Mouse (Mus musculus): ENCODE measurements at regions not wholly inside any gene's neighbourhood (a gene's known extent, or its start where the extent isn't known, plus 50 kb on each side); places are given as distances from the start of the nearest gene placed in this dataset.
"Not testable (repeated sequence)": the region's sequence is repeated elsewhere in the genome, so short reads cannot be mapped to it uniquely, and the experiment has no call there.

- peak in 1 of 2 experiments; percentile 20 for DNase-seq
Observed at GRCm38 (mm10) chr3:69669541-69669940, 52.2 kb upstream of the Nmd3 start.

- no peak for DNase-seq
Observed at GRCm38 (mm10) chr3:69667820-69668219, 54.0 kb upstream of the Nmd3 start.

GRCm38 (mm10) chr3:69667359-69667758 is 54.4 kb upstream of the Nmd3 start:
- no peak for DNase-seq

- DNase-seq: no peak
Observed at GRCm38 (mm10) chr3:69664277-69664676, 57.5 kb upstream of the Nmd3 start.

GRCm38 (mm10) chr3:69658185-69658584 is 59.4 kb upstream of the B3galnt1 start:
- no peak for DNase-seq

GRCm38 (mm10) chr3:69657570-69657969 is 58.8 kb upstream of the B3galnt1 start:
- no peak for DNase-seq

GRCm38 (mm10) chr3:69655651-69656050 is 56.9 kb upstream of the B3galnt1 start:
- not testable (repeated sequence) for DNase-seq

- peak in 1 of 2 experiments; percentile 13 for DNase-seq
Observed at GRCm38 (mm10) chr3:69655001-69655400, 56.2 kb upstream of the B3galnt1 start.

GRCm38 (mm10) chr3:69653361-69653760 is 54.6 kb upstream of the B3galnt1 start:
- DNase-seq: not testable (repeated sequence)

GRCm38 (mm10) chr3:69649561-69649960 is 50.8 kb upstream of the B3galnt1 start:
- DNase-seq: no peak
